Comparison of ENCODE assay signal across 9 mouse cellular contexts in the genomic region with DNA sequence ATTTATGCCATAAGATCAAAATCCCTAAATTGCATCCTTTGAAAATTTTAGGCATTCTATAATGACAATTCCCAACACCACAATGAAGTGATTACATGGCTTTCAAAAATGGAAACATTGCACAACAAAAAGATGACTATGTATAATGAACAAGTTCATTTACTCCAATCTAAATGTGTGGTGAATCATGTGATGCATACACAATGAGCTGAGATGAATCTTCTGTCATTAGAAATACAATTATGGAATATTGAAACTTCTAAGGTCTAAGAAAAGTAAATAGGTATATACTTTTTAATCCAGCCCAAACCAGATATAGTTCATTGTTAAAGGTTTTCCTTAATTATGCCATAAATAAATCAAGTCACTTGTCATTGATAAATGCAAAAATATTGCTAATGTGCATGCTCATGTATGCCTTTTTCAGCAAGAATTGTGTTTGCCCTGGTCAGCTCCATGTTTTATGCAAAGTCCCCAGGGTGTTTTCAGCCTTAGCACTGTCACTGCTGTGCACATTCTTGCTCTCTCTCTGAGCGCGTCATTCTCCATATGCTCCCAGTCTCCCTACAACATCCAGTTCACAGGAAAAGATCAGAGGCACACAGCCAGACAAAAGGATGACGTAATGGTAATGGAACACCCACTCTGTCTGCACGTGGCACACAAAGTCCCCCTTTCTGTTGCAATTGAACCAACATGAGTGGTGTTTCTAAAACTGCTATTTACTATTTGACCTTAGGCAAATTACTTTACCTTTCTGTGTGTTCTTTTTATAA.
DNase-seq lines count a peak whose midpoint lies in the region; ATAC-seq lines count a peak whose summit lies in the region.
"Had no signal": no experiment of that assay in that cellular context is flagged by ENCODE, and none has a peak within 500 bp of the region (broad histone marks: within the 10 kb centered on the region; RNA-seq: fewer than 3 reads in every experiment).

No protein-coding gene starts in this region.

- H3K36me3 ChIP-seq in kidney, embryonic 14.5 days (ENCODE audit: control insufficient read depth, insufficient read depth, low read length) = no peaks in the 10 kb centered on the region
- H3K36me3 ChIP-seq in embryonic facial prominence, embryonic 13.5 days = no peaks in the 10 kb centered on the region

- DNase-seq in kidney, adult 11 months = no peak
- peak; percentile 44 to 80 for DNase-seq in layer of hippocampus, adult 18-20 months (ENCODE audit: low spot score in 2 of 2)
- DNase-seq in mesoderm, embryonic 11.5 days (ENCODE audit: low read depth, low spot score) = peak; percentile 76
- no peak for DNase-seq in natural killer cell, adult 2 months (ENCODE audit: low spot score in 2 of 2)
- DNase-seq in testis, postnatal 14 days (ENCODE audit: low spot score) = no peak
- DNase-seq in gastrocnemius, adult 18-20 months (ENCODE audit: low spot score) = no peak

- H3K4me1 ChIP-seq in kidney, embryonic 14.5 days (ENCODE audit: control insufficient read depth, insufficient read depth, low read length) = no peaks in the 10 kb centered on the region
- peaks cover 6% of the 10 kb centered on the region; the same call in 1 of the 2 replicates for H3K4me1 ChIP-seq in embryonic facial prominence, embryonic 13.5 days

- 11% methylated on average over 4 of the region's 4 CpGs for WGBS in kidney, embryonic 14.5 days
- 9% methylated on average over 4 of the region's 4 CpGs for WGBS in embryonic facial prominence, embryonic 13.5 days

- H3K27ac ChIP-seq in kidney, embryonic 14.5 days (ENCODE audit: low read depth, low read length) = no peak overlapping the region
- no peak overlapping the region for H3K27ac ChIP-seq in embryonic facial prominence, embryonic 13.5 days
- H3K27ac ChIP-seq: macrophage had no signal

- no peak overlapping the region for H3K4me3 ChIP-seq in kidney, embryonic 14.5 days (ENCODE audit: low read length)
- H3K4me3 ChIP-seq in embryonic facial prominence, embryonic 13.5 days = no peak overlapping the region

- H3K4me2 ChIP-seq in kidney, embryonic 14.5 days (replicated peaks; ENCODE audit: low read depth, low read length) = no peak overlapping the region
- H3K4me2 ChIP-seq in embryonic facial prominence, embryonic 13.5 days = no peak overlapping the region

- ATAC-seq in kidney, embryonic 14.5 days (ENCODE audit: low FRiP score, low TSS enrichment) = peak; percentile 83
- ATAC-seq in embryonic facial prominence, embryonic 13.5 days (ENCODE audit: insufficient number of reproducible peaks, insufficient read depth, low FRiP score, low TSS enrichment, low read depth) = 0 out of 2 replicates have a peak, but pooled peaks have one; percentile 52

- H3K9me3 ChIP-seq in kidney, embryonic 14.5 days (ENCODE audit: control insufficient read depth, low read length) = no peaks in the 10 kb centered on the region
- H3K9me3 ChIP-seq in embryonic facial prominence, embryonic 13.5 days = no peaks in the 10 kb centered on the region

- no peak overlapping the region for H3K9ac ChIP-seq in kidney, embryonic 14.5 days (ENCODE audit: low read depth, low read length)
- H3K9ac ChIP-seq in embryonic facial prominence, embryonic 13.5 days = no peak overlapping the region

- H3K27me3 ChIP-seq in kidney, embryonic 14.5 days (ENCODE audit: control insufficient read depth, insufficient read depth, low read length) = no peaks in the 10 kb centered on the region
- H3K27me3 ChIP-seq in embryonic facial prominence, embryonic 13.5 days = no peaks in the 10 kb centered on the region

Comparison
In these comparisons a context has a peak if more than half of its experiments do, and no peak if none do; other contexts are left out.
1. DNase-seq: peak in layer of hippocampus, adult 18-20 months (2 of 2) and mesoderm, embryonic 11.5 days (single experiment); none in kidney, adult 11 months (single experiment), natural killer cell, adult 2 months (0 of 2), testis, postnatal 14 days (single experiment) and gastrocnemius, adult 18-20 months (single experiment).